Mouse (Mus musculus): ENCODE data around the gene Bub1b.

Gene Bub1b

GRCm38 (mm10) chr2:118671728-118672127, 73.7 kb downstream of the Bub1b start:
- CTCF ChIA-PET: no interaction called here
- POLR2A ChIA-PET: interaction anchor here in 2 of 4 experiments (0.7 to 4.2 kb wide), 2 partner anchors 30 to 31 kb away, joined by 3 to 16 read pairs; no protein-coding TSS in a partner anchor

DNA sequence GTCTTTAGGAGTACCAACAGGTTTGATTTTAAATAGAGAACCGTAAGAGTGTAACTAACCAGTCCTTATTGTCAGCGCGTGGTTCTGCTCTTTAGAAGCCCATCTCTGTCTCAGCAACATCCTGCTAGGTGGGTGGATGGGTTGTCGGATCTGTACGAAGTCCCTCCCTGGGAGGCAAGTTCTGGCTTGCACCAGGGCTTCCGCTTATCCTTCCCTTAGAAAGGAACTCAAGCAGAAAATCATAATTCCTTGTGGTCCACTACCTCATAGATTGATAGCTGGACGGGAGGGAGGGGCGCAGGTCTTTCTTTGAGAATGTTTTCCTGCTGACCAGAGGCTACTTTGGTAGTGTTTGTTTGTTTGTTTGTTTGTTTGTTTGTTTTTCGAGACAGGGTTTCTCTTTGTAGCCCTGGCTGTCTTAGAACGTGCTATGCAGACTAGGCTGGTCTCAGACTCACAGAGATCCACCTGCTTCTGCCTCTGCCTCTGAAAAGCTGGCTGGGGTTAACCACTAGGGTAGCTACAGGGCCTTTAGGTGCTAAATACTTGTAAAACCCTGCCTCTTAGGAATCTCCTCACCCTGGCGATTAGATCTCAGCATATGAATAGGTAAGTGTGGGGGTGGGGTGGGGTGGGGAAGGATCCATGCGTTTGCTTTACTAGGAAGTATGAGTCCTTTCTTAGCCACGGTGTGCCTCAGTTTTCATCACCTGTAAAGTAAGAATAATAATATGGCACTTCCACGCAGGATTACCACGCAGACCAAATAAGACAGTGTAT, 75.9 kb downstream of the Bub1b start:
- ChIA-PET POLR2A (interaction anchor here (0.6 to 4.2 kb wide), 19 partner anchors 9 to 1000 kb away, joined by 3 to 16 read pairs (median 4); partner anchors contain the start of genes Ccdc9b (in 1 of the 4) and Pak6 (in 1 of the 4)), CTCF (interaction anchor here (0.8 to 1.8 kb wide), 11 partner anchors 8 to 209 kb away, joined by 3 to 7 read pairs (median 4); partner anchors contain the start of gene Pak6 (in 1 of the 4))

DNA sequence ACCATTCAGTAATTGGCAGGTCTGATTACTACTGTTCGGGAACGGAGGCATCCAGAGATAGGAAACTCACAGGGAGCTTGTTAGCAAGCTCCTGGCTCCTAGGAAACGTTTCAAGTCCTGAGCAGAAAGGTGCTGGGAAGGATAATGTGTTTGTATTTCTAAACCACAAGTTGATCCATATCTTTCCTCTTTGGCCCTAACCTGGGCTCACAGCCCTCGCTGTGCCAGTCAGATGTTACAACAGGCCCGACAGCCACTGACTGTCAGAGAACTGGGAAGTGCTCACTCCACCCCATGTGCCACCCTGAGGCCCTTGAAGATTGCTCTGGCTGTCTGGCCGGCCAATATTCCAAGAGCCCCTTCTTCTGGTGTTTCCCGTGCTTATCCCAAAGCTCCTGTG, 76.5 kb downstream of the Bub1b start:
- ChIA-PET POLR2A (interaction anchor here in 3 of 4 experiments (0.6 to 4.2 kb wide), 16 partner anchors 9 to 37 kb away, joined by 3 to 16 read pairs (median 4); partner anchors contain the start of gene Pak6 (in 2 of the 3)), CTCF (interaction anchor here (0.6 to 1.8 kb wide), 12 partner anchors 11 to 283 kb away, joined by 3 to 7 read pairs (median 4); partner anchors contain the start of gene Pak6 (in 1 of the 4))

DNA sequence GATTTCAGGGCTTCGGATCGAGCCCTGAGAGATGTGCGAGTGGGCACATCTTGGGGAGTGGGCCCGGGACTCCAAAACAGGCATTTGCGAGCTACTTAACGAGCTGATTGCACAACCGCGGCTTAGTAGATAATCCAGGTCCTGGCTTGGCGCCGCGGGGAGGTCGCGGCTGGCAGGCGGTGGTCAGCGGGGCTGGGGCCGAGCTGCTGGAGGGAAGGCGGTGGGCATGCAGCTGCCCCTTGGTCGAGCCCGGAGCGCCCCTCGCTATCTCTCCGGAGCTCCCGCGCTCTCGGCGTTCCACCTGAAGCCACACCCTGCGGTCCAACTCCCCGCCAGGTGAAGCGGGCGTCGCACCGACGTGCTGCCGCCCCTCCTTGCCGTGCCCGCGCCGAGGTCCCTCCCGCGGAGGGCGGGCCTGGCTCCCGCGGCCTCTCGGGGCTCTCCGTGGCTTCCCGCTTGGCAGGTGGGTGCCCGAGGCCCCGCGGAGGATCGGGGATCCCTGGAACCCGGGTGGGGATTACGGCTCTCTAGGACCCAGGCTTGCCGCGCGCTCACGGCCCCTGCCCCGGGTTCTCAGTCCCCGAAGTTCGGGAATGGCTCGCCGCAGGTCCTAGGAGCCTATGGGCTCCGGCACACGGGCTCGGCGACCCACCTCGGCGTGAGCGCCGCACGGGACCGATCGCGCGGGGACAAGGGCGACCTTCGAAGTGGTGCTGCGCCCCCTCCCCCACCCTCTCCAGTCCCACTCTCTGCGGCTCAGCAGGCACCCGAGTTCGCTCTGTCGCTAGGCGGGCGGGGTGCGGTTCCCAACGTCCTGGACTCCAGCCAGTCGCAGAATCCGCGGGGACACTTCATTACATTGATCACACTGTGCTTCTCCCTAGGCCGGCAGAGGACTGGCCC, 79.1 kb downstream of the Bub1b start:
- ChIA-PET POLR2A (interaction anchor here in 3 of 4 experiments (0.7 to 2.6 kb wide), 12 partner anchors 12 to 36 kb away, joined by 3 to 9 read pairs (median 4); partner anchors contain the start of genes Pak6 (in 2 of the 3) and Ankrd63 (in 1 of the 3)), CTCF (interaction anchor here in 2 of 4 experiments (0.8 to 2.3 kb wide), 8 partner anchors 18 to 192 kb away, joined by 3 to 8 read pairs (median 4); no protein-coding TSS in a partner anchor)

- ChIA-PET CTCF (interaction anchor here in 3 of 4 experiments (0.7 to 2.3 kb wide), 7 partner anchors 18 to 191 kb away, joined by 3 to 8 read pairs (median 5); no protein-coding TSS in a partner anchor), POLR2A (interaction anchor here in 3 of 4 experiments (0.6 to 2.2 kb wide), 8 partner anchors 15 to 270 kb away, joined by 3 to 9 read pairs (median 6); partner anchors contain the start of gene Pak6 (in 2 of the 3))
Observed at GRCm38 (mm10) chr2:118677817-118678216, 79.8 kb downstream of the Bub1b start.

DNA sequence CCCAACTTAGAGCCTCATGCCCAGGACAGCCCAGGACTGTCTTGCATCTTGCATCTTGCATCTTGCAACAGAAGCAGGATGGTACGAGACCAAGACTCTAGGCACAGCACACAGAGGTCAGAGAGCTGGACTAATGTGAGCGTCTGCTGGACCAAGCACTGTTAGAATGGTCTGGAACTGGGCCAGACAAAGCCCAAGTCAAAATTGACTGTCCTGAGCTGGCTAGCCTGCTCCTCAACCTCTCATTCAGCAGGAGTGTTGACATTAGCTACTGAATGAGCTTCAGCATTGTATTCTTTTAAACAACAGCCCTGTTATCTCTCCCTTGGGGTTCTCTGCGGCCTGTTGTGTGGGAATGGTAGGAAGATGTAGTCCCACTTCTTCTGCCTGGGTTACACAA, 81.6 kb downstream of the Bub1b start:
- ChIA-PET CTCF (interaction anchor here in 3 of 4 experiments (0.6 to 2.7 kb wide), 8 partner anchors 10 to 193 kb away, joined by 3 to 10 read pairs (median 4); no protein-coding TSS in a partner anchor), POLR2A (interaction anchor here in 2 of 4 experiments (0.8 to 2.2 kb wide), 4 partner anchors 14 to 70 kb away, joined by 3 to 8 read pairs (median 4); no protein-coding TSS in a partner anchor)

DNA sequence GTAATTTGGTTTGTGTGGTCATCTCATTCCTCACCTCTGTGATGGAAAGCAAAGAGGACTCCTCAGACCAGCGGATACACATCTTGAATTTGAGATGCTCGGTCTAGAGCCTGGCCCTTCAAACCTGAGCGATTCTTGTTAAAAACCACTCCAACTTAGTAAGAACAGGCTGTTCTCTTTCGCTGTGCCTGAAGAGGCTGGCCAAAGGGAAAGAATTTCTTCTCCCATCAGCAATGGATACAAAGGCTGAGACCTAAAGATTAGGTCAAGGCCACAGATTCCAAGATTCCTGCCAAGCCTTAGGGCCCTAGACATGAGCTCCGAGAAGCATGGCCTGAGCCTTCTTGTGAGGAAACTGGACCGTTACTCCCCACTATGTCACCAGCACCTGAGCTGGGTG, 82.9 kb downstream of the Bub1b start:
- CTCF ChIA-PET: interaction anchor here (1.0 to 2.7 kb wide), 5 partner anchors 15 to 19 kb away, joined by 3 to 10 read pairs (median 3); no protein-coding TSS in a partner anchor
- POLR2A ChIA-PET: interaction anchor here in 2 of 4 experiments (0.9 to 1.9 kb wide), 4 partner anchors 15 to 69 kb away, joined by 3 to 5 read pairs (median 4); no protein-coding TSS in a partner anchor

DNA sequence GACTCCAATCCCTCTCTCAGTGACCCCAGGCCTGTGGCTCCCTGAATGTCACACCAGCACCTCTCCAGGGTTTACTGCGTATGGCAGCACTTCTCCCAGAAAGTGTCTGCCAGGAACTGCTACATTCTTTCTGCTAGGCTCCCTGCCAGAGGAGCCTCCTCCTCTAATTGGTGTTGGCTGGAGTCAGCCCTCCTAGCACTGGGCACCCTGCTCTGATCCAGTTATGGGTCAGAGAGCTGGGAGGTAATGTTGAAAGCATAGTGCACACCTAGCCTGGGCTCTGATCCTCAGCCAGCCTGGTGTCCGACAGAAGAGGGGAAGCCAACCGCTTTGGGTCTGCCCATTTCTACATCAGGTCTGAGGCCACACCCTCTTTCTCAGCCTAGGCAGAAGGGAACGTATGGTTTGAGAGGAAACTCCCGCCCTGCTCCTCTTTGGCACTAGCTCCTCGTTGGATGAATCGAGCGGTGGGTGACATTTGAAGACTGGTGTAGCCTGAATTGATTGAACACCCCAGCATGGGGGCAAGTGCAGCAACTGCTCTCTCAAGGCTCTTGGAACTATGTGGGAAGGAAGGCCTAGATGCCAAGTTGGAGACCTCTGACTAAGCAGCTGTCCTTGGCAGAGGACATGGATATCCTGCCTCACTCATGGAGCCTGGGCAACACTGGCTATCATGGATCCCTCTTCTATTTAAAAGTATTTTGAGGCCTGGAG, 84.7 kb downstream of the Bub1b start:
- ChIA-PET POLR2A (interaction anchor here in 3 of 4 experiments (0.5 to 1.5 kb wide), 4 partner anchors 19 to 1012 kb away, joined by 3 to 4 read pairs (median 3); no protein-coding TSS in a partner anchor), CTCF (interaction anchor here in 3 of 4 experiments (0.6 to 1.3 kb wide), 7 partner anchors 9 to 451 kb away, joined by 3 to 9 read pairs (median 4); no protein-coding TSS in a partner anchor)

DNA sequence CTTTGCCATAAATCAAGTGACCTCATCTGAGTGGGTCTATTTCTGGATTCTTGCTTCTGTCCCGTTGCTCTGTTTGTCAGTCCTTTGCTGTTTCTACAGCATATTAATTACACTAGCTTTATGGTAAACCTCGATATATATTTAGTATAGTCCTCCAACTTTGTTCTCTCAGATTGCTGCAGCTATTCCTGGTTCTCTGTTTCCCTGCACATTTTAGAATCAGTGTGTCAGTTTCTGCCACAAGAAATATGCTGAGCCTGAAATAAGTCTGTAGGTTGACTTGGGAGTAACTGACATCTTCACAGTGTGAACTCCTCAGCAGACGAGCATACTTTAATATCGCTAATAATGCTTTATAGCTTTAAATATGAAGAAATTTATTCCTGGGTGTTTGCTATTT, 87.1 kb downstream of the Bub1b start:
- CTCF ChIA-PET: no interaction called here
- POLR2A ChIA-PET: no interaction called here

DNA sequence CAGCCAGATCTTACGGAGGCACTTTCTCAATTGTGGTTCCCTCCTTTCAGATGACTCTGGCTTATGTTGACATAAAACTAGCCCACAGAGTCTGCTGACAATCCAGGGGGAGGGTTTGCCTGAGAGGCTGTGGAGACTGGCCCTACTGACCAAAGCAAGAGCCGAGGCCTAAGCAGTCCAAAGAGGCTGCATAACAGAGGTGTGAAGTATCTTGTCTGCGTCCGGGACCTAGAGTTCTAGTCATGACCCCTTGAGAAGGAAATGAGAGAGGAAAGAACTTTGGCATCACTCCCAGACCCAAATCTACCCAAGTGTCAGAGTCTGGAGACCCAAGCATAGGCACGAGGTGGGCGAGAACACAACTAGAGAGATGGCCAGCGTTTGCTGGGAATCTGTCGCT, 88.7 kb downstream of the Bub1b start:
- POLR2A ChIA-PET: interaction anchor here in 1 of 4 experiments (1.0 kb wide), 1 partner anchor 127 kb away, joined by 3 read pairs; the partner anchor contains the start of gene Knstrn

GRCm38 (mm10) chr2:118687791-118688190, 89.8 kb downstream of the Bub1b start:
- ChIA-PET CTCF (interaction anchor here in 1 of 4 experiments (2.4 kb wide), 1 partner anchor 8 kb away, joined by 6 read pairs; no protein-coding TSS in a partner anchor), POLR2A (no interaction called here)

More for the DNA sequence above, 88.7 kb downstream of the Bub1b start:
- CTCF ChIA-PET: interaction anchor here in 2 of 4 experiments (0.5 to 2.4 kb wide), 3 partner anchors 9 to 329 kb away, joined by 3 to 6 read pairs (median 4); no protein-coding TSS in a partner anchor

DNA sequence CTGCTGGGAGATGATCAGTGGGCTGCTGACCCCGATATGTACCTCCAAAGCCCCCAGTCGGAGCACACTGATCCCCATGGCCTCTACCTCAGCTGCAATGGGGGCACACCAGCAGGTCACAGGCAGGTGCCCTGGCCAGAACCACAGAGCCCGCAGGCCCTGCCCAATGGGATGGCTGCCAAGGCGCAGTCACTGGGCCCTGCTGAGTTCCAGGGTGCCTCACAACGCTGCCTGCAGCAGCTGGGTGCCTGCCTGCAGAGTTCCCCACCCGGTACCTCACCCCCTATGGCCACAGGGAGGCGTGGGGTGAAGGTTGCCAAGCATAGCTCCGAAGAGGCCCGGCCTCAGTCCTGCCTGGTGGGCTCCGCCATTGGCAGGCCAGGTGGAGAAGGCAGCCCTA, 91.9 kb downstream of the Bub1b start:
- POLR2A ChIA-PET: interaction anchor here in 1 of 4 experiments (1.3 to 1.4 kb wide), 3 partner anchors 10 to 21 kb away, joined by 3 to 5 read pairs (median 3); no protein-coding TSS in a partner anchor
- CTCF ChIA-PET: interaction anchor here (0.6 to 1.8 kb wide), 6 partner anchors 10 to 274 kb away, joined by 3 to 10 read pairs (median 4); no protein-coding TSS in a partner anchor
